Mouse (Mus musculus): ENCODE data around the gene Add2.

Gene Add2

DNA sequence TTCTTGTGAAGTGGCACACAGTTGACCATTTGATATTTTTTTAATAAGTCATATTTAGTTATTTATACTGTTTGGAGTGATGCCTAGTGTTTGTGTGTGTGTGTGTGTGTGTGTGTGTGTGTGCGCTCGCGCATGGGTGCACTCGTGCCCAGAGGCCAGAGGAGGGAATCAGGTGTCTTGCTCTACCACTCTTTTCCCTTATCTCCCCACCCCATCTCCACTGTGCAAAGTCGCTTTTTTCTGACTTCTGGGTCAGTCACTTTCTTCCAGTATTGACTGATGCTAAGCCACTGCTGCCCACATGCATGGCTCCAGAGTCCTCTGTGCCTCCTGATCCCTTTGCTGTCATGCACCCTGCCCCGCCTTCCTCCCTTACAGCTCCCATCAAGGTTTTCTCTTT lies 112.8 kb downstream of the Add2 start:
- no peak for DNase-seq (ENCODE audit: low spot score in 2 of 2)

DNA sequence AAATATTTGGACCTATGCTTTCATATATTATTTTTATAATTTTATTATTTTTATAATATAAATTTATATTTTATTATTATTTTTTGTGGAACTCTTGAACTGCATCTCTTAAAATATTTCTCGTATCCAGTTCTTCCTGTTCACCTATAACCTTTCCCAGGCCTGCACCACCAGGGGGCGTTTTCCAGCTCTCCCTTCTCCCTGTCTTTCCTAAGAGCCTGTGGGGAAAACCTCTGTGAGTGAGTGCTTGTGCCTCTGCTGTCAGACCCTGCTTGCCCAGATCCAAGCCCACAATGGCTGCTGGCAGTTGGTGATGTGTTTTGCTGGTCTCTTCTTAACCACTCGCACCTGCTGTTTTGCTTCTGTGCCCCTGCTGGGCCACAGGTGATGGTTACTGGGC lies 113.3 kb downstream of the Add2 start:
- peak; percentile 62 to 73 for DNase-seq (ENCODE audit: low spot score in 2 of 2)

DNA sequence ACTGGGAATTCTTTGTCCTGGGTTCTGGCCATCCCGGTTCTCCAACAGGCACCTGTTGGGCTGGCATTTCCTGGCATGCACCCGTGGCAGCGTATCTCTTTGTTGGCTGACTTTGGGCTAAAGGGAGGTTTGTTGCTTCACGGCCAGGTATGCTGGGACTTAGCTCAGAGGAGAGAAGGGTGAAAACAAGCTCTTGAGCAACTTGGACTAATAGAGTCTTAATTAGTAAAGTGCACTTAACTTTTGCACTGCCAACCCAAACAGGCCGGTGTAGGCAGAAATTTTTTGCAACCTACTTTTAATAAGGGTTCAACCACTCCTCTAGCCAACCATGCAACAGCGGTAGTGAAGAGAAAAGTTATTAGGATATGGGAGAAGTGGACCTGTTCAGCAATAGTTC lies 116.5 kb downstream of the Add2 start:
- no peak for DNase-seq (ENCODE audit: low spot score in 2 of 2)

DNA sequence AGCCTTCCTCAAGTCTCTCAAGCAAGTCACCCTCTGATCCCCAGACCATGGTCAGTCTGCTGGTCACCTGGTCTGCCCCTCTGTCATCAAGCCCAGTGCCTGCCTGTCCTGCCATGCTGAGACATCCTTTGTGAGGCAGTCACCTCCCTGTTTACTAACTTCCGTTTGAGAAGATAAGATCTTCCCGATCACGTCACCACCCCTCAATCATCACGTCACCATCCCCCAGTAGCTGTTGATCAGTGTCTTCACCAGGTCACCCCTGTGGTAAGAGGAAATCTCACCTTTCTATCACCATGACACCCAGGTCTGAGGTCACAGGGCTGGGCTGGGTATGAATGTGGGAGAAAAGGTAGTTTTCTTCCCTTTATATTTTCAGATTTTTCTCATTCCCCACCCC lies 120.0 kb downstream of the Add2 start:
- no peak for DNase-seq (ENCODE audit: low spot score in 2 of 2)

DNA sequence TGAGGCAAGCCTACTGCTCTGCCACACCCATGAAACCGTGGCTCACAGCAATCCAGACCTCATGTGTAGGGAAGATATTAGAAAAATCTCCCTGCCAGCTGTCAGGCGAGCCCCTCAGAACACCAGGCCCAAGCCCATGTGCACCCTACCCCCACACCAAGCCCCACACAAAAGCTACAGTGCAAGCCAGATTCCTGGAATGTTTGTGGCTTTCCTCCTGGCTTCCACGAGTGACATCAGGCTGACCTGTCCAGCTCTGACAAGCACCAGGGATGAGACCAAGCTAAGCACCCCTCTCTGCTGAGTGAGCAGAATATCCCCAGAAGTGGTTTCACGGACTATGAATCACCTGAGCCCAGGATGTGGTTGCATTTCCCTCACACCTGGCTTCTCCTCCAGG lies 120.5 kb downstream of the Add2 start:
- no peak for DNase-seq (ENCODE audit: low spot score in 2 of 2)

DNA sequence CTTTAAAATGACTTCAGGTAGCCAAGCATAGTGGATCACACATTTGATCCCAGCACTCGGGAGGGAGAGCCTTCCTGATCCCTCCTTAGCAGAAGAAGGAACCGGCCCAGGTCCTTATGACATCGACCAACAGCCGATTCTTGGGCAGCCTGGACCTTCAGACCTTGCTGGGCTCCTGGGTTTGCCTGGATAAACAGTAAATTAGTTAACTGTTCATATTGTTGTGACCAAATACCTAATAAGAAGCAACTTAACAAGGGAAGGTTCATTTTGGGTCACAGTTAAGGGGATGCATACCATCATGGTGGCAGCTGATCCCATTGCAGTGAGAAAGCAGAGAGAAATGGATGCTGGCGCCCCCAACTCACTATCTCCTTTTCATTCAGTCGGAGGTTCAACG lies 124.2 kb downstream of the Add2 start:
- DNase-seq (ENCODE audit: low spot score in 2 of 2), result no peak

DNA sequence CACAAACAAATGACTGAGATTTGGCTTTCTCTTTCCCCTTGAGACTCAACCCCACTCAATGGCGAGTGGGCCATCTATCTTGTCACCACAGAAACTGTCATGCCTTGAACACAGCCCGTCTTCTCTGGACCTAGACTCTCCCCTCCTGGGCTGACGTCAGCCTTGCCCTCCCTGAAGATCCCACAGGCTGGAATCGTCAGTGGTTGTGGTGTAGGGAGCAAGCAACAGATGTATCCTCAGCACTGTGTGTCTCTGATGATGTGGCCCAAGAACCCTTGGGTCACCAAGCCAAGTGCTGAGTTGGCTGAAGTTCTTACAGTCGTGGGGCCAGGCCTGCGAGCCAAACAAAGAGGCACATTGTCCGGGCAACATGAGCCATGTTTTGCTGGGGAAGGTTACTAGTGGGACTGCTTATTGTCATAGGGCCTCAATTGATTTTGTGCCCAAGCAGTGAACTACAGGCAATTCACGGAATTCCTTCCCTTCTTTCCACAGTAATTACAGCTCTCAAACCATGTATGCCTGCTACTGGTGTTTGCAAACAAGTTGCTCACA lies 125.0 kb downstream of the Add2 start:
- DNase-seq (ENCODE audit: low spot score in 2 of 2), result no peak

DNA sequence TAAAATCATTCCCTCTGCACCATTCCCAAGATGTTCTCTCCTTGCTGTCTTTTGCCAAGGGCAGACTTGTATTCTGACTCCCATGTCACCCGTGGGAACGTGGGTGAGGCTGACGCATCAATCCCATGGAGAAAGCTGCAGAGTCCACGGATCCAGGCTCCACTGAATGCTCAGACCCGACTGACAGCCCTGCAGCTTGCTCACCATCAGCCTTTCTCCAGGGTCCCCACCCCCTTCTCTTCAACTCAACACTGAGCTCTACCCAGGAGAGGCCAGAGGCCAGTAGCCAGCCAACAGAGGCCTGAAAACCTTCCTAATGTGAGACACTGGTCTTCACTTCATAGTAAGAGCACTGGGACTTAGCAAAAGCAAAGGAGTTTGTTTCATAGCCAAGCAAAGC lies 125.5 kb downstream of the Add2 start:
- DNase-seq (ENCODE audit: low spot score in 2 of 2), result no peak

DNA sequence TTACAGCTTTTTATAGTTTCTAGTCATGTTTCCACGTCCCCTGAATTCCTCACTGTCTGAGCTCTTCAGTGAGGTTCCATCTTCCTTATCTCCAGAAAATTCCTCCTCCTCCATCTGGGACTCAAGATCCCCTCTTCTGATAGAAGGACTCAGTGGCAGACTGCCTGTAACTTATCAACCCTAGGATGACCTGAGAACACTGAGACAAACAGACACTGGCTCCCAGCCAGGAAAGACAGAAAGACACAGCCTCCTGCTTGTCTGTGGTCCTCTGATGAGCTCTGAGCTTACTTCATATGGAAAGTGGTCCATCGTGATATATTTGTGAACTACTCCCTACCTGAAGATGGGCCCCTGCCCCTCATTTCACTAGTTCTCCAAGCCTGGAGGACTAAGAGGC lies 126.0 kb downstream of the Add2 start:
- no peak for DNase-seq (ENCODE audit: low spot score in 2 of 2)

DNA sequence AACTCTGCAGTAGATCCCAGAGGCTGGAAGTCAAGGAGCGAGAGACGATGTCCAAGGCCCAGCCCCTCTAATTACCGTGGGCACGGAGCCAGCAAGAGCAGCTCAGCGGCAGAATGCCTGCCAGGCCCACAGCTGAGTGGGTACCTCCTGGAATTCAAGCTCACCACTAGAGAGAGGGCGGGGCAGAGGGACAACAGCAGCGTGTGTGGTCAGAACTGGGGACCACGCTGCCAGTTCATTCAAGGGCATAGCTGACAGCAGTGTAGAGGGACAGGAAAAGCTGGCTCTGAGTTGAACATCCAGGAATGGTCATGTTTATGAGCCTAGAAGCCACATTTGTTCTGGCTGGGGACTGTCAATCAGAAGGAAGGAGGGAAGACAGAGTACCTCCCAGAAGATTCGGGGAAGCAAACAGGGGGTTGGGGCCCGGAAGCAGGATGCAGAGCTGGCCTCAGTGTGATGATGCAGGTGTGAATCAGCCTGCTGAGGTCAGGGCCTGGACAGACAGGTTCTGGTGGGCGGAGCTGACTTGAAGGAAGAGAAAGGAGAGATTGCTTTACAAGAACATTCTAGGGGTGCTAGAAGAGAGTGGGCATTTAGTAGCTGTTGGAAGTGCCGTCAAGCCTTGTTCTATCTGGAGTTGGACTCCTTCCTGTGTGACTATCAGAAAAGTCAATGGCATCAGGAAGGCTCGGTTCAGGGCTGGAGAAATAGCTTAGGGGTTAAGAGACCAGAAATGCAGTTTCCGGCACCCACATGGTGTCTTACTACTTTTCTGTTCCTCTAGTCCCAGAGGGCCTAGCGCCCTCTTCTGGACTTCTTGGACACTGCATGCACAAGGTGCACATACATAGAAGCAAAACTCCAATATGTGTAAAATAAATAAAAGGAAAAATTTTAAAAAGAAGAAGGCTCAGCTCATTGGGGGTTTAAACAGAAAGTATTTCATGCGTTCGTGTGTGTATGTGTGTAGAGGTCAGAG lies 129.1 kb downstream of the Add2 start:
- DNase-seq (ENCODE audit: low spot score in 2 of 2), result peak in 1 of 2 experiments; percentile 68

DNA sequence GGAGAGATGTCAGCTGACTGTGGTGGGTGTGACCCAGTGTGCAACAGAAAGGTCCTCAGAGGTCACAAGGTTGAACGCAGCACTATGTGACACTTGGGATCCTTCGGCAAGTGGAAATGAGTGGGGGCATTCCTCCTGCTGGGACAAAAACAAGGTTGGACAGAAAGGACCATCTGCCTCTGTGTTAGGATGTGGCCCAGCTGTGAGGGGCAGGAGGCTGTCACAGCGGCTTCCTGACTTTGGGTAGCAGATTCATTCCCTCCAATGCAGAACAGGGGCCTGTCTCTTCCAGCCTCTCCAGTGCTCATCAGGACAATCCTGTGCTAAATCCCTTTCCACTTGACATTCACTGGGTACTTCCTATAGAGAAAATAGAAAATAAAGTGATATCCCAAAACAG lies 132.4 kb downstream of the Add2 start:
- DNase-seq (ENCODE audit: low spot score in 2 of 2), result no peak

DNA sequence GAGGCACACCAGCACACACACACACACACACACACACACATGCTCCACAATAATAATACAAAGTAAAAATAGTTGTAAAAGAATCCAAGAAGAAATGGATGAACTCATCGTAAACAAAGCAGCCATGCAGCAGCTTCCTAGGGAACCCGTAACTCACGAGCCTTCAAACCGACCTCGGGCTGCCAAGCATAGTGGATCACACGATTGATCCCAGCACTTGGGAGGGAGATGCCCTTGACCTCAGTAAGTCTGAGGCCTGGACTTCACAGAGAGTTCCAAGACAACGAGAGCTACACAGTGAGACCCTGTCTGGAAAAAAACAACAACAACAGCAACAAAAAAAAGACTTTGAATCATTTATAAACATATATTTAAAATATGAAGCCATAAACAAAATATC lies 133.1 kb downstream of the Add2 start:
- no peak for DNase-seq (ENCODE audit: low spot score in 2 of 2)

DNA sequence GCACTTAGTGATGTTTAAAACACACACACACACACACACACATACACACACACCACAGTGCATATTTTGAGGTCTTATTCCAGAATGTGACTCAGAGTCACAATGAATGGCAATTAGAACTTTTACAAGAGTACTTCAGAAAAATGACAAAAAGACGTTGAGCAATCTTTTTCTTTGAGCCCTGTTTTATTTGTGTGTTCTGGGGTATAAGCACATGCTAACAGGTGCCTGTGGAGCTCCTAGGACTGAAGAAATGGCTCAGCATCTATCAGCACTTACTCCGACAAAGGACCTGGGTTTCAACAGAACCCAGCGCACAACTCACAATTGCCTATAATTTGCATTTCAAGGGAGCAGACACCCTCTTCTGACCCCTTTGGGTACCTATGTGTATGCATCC lies 135.5 kb downstream of the Add2 start:
- DNase-seq (ENCODE audit: low spot score in 2 of 2), result no peak

DNA sequence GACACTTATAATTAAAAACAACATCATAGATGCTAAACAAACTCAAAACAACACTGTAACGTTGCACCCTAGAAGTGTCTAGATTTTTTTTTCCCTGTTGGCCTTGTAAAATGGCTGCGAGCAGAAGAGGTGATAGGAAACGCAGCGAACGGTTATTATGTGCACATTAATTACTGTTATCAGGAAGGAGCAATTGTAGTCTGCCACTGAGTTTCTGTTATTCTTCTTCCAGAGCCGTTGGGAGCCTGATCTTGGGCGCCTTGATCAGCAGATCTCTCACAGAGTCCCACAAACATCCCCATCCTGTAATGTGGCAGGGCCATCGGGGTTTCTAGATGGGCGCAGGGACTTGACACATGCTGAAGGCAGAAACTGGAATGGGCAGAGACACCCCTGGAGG lies 137.9 kb downstream of the Add2 start:
- DNase-seq (ENCODE audit: low spot score in 2 of 2), result no peak

DNA sequence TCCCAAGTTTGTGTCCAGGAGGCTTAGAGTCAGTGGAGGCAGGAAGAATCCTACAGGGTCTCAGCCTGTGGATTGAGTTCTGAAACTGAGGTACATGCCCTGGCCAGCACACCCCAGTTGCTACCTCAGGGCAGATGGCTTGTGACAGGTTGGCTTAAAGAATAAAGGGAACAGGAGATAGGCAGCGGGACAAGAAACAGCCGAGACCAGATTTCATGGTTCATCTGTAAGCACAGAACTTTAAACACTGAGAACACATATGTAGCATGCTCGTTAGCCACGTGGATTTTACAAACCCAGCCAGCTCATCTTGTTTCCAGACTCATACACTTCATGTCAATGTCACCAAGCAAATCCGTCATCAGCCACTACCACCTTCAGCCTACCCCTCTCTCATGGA lies 139.4 kb downstream of the Add2 start:
- DNase-seq (ENCODE audit: low spot score in 2 of 2), result no peak

DNA sequence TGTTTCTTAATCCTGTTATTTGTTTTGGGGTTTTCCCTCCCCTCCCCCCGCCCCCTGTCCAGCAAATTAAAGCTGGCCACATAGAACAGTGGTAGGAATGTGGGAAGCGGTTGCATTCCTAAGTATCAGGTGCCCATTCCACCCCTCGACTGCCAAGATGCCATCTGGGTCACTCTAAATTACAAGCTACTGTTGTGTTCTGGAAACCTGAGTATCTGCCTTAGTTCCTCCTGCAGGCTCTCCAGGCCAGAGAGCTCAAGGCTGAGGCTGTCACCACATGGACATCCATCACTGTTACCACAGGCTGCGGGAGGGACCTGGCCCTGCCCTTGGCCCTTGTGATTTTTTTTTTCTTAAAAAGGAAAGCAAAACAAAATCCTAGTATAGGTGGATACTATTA lies 140.7 kb downstream of the Add2 start:
- DNase-seq (ENCODE audit: low spot score in 2 of 2), result no peak

All from cerebellum, postnatal 4 days (tissue).